Mouse (Mus musculus) heart, postnatal 0 days (tissue): ENCODE data around the gene Vmn1r231. TPM values are rescaled to one million over a fixed set of nuclear protein-coding genes. Genes with fewer than 3 reads are reported as not detected.

Experiments
- ATAC-seq: fragments of 200-750 bp; cut with Nextera tagmentation; 2 replicates; pipeline ENCODE4 v1.8.0; 2017; ENCODE audit warnings: low read depth, moderate number of reproducible peaks, moderate library complexity; ENCODE audit not compliant: insufficient read depth
- DNase-seq: peaks from one replicate; pipeline ENCODE4 v3.0.0-alpha.2; 2016; ENCODE audit warnings: low spot score
- H3K27ac ChIP-seq: fragments of 300-500 bp; sonication (generic); 2 replicates; pipeline ENCODE4 v1.5.1; 2014; ENCODE audit warnings: low read depth, mild to moderate bottlenecking
- H3K27me3 ChIP-seq: fragments of 300-500 bp; sonication (generic); 2 replicates; pipeline ENCODE4 v1.6.1; 2014; ENCODE audit warnings: low read length, mixed read lengths; ENCODE audit not compliant: control insufficient read depth, insufficient read depth
- H3K36me3 ChIP-seq: fragments of 300-500 bp; sonication (generic); replicated peaks from 2 replicates; pipeline ENCODE4 v1.6.1; 2014; ENCODE audit warnings: low read length, mixed read lengths; ENCODE audit not compliant: control insufficient read depth, insufficient read depth
- H3K4me1 ChIP-seq: fragments of 300-500 bp; sonication (generic); 2 replicates; pipeline ENCODE4 v1.6.1; 2014; ENCODE audit warnings: antibody characterized with exemption; ENCODE audit not compliant: control insufficient read depth, insufficient read depth
- H3K4me2 ChIP-seq: fragments of 300-500 bp; sonication (generic); 2 replicates; pipeline ENCODE4 v1.6.1; 2014; ENCODE audit warnings: low read depth, mild to moderate bottlenecking, low read length, moderate library complexity
- H3K4me3 ChIP-seq: fragments of 300-500 bp; sonication (generic); 2 replicates; pipeline ENCODE4 v1.5.1; 2014; ENCODE audit warnings: low read depth, low read length
- H3K9ac ChIP-seq: fragments of 300-500 bp; sonication (generic); replicated peaks from 2 replicates; pipeline ENCODE4 v1.6.1; 2014; ENCODE audit warnings: low read depth, low read length, mixed read lengths
- H3K9me3 ChIP-seq: fragments of 300-500 bp; sonication (generic); replicated peaks from 2 replicates; pipeline ENCODE4 v1.6.1; 2016; ENCODE audit warnings: low read length; ENCODE audit not compliant: control insufficient read depth
- CTCF ChIP-seq: IDR thresholded peaks from 2 replicates; pipeline ENCODE4 v1.5.1; 2016; ENCODE audit warnings: antibody characterized with exemption, control low read depth, low read depth
- EP300 ChIP-seq: IDR thresholded peaks from 2 replicates; pipeline ENCODE4 v1.6.1; 2016; ENCODE audit warnings: antibody characterized with exemption, low read depth
- WGBS: fragments of 180-500 bp; shearing (Covaris S2); extraction: QIAGEN DNeasy Blood & Tissue Kit; methylation state at CpG from one replicate; pipeline ENCODE4 v1.1.7; 2014; 5-methylcytosine and 5-hydroxymethylcytosine counted together
- polyA plus RNA-seq: library from polyadenylated mRNA; unstranded; fragments of >200 nt; fragmentation: Nextera tagmentation; extraction: Ambion mirVana; gene quantifications from 2 replicates; pipeline ENCODE4 v1.2.1, GENCODE M21; 2015
- total RNA-seq: library from RNA; depleted of rRNA; stranded (reverse); fragments of >200 nt; gene quantifications from 2 replicates; pipeline ENCODE4 v1.2.3, GENCODE M21; 2014; ENCODE audit warnings: low replicate concordance; rRNA removed

Vmn1r231 gene
- total and polyA plus RNA-seq, 2 experiments from 2014 or later, result not detected

DNA sequence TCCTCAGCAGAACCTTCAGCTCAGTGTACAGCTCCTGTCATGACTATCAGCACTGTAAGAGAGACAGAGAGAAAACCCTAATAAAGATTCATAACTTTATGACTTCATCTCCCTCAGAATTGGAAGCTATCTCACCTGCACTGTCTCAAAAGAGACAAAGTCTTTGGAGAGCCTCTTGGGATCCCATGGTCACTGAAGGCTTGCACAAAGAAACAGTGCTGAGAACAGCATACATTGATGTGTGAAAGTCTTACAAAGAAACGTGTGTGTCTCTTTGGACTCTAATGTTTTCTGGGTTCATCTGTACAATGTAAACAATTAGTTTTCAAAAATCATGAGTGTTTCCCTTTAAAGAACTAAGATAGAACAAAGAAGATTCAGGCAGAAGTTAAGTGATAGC is 14.7 kb upstream of the Vmn1r231 start, which contains the start of gene Vmn1r232:
Vmn1r232 (minus strand) TSS at position 101 of the 400 bp plus-strand sequence.
- TF ChIP-seq CTCF (no peak), EP300 (no peak)

DNA sequence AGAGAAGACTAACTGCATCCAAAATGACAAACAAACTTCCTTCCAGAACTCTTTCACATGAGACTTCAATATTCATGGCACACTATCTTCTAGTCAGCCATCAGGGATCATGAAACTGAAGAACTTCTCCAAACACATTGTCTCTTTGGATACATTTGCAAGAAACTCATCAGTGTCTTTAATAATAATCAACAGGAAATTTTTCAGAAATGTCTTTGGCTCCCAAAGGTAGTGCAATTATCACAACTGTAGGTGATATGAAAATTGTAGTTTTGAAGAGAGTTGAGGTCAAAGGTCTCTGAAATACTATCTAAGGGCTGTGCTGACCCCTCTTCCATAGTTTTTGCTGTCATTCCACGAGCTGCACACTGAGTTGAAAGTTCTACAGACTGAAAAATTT is 64.7 kb downstream of the Vmn1r231 start, which contains the start of gene Vmn1r230:
Vmn1r230 (plus strand) TSS at position 301 of the 400 bp plus-strand sequence.
- H3K27ac ChIP-seq, result no peak within 1 kb of the TSS
- H3K9ac ChIP-seq, result no peak within 1 kb of the TSS
- no peak within 1 kb of the TSS for H3K4me3 ChIP-seq
- H3K4me1 ChIP-seq, result no peaks in the 10 kb centered on the region
- DNase-seq (no peak), ATAC-seq (no peak)
- H3K4me2 ChIP-seq, result no peak within 1 kb of the TSS
- TF ChIP-seq CTCF (no peak), EP300 (no peak)
- 8% methylated on average over 1 of the region's 1 CpGs for WGBS
- no peaks in the 10 kb centered on the region for H3K9me3 ChIP-seq
- no peaks in the 10 kb centered on the region for H3K36me3 ChIP-seq
- no peaks in the 10 kb centered on the region for H3K27me3 ChIP-seq

More for the DNA sequence above, 14.7 kb upstream of the Vmn1r231 start, which contains the start of gene Vmn1r232:
- H3K4me3 ChIP-seq, result no peak within 1 kb of the TSS
- no peak within 1 kb of the TSS for H3K27ac ChIP-seq
- no peaks in the 10 kb centered on the region for H3K9me3 ChIP-seq
- 42% methylated on average over 1 of the region's 1 CpGs for WGBS
- no peak within 1 kb of the TSS for H3K4me2 ChIP-seq
- H3K4me1 ChIP-seq, result no peaks in the 10 kb centered on the region
- no peaks in the 10 kb centered on the region for H3K27me3 ChIP-seq
- DNase-seq (no peak), ATAC-seq (no peak)
- no peaks in the 10 kb centered on the region for H3K36me3 ChIP-seq
- H3K9ac ChIP-seq, result no peak within 1 kb of the TSS

Other genes starting within 250 kb of the Vmn1r231 start
- gene Vmn1r226, start 222.2 kb downstream of the Vmn1r231 start, total RNA-seq, result not detected in 2 replicates
- not detected in 2 replicates for gene Vmn1r226, start 222.2 kb downstream of the Vmn1r231 start, polyA plus RNA-seq
- gene Vmn1r227, start 175.2 kb downstream of the Vmn1r231 start, total RNA-seq, result not detected in 2 replicates
- not detected in 2 replicates for gene Vmn1r227, start 175.2 kb downstream of the Vmn1r231 start, polyA plus RNA-seq
- gene Vmn1r228, start 118.9 kb downstream of the Vmn1r231 start, total RNA-seq, result not detected in 2 replicates
- not detected in 2 replicates for gene Vmn1r228, start 118.9 kb downstream of the Vmn1r231 start, polyA plus RNA-seq
- gene Vmn1r229, start 93.5 kb downstream of the Vmn1r231 start, total RNA-seq, result not detected in 2 replicates
- not detected in 2 replicates for gene Vmn1r229, start 93.5 kb downstream of the Vmn1r231 start, polyA plus RNA-seq
- gene Vmn1r230, start 64.6 kb downstream of the Vmn1r231 start, total RNA-seq, result not detected in 2 replicates
- not detected in 2 replicates for gene Vmn1r230, start 64.6 kb downstream of the Vmn1r231 start, polyA plus RNA-seq
- not detected in 2 replicates for gene Vmn1r232, start 14.6 kb upstream of the Vmn1r231 start, total RNA-seq
- gene Vmn1r232, start 14.6 kb upstream of the Vmn1r231 start, polyA plus RNA-seq, result not detected in 2 replicates
- 323 and 403 TPM in 2 replicates for gene Ppp2r1a, start 40.2 kb upstream of the Vmn1r231 start, total RNA-seq
- 264 and 279 TPM in 2 replicates for gene Ppp2r1a, start 40.2 kb upstream of the Vmn1r231 start, polyA plus RNA-seq
- gene Vmn1r233, start 91.4 kb upstream of the Vmn1r231 start, total RNA-seq, result not detected in 2 replicates
- not detected in 2 replicates for gene Vmn1r233, start 91.4 kb upstream of the Vmn1r231 start, polyA plus RNA-seq
- 3.6 and 12.7 TPM in 2 replicates for gene Zfp160, start 103.8 kb upstream of the Vmn1r231 start, total RNA-seq
- 8.7 and 8.9 TPM in 2 replicates for gene Zfp160, start 103.8 kb upstream of the Vmn1r231 start, polyA plus RNA-seq